Mouse (Mus musculus): ENCODE measurements around the gene Hcn1.

Hcn1 gene

DNA sequence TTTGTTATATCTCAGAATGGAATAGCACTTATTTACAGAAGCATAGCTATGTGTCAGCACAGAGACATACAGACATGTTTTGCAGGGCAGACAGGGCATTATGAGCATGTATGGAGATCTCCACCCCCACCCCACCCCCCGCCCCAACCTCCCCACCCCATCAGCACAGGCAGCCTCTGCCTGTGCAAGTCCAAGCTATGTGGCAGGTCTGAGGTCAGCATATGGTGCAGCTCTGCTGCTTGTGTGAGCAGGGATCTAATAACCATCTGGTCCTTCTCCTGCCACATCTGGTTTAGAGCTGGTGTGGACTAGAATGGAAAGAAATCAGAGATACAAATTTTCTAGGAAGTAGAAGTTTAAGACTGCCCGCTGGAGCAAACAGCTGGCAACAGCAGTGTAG lies 424.4 kb downstream of the Hcn1 start:
- in situ Hi-C loops (cut with MboI, MseI) = loop anchor here (25.0 kb wide), 1 partner anchor 1561 kb away; no protein-coding TSS in a partner anchor

DNA sequence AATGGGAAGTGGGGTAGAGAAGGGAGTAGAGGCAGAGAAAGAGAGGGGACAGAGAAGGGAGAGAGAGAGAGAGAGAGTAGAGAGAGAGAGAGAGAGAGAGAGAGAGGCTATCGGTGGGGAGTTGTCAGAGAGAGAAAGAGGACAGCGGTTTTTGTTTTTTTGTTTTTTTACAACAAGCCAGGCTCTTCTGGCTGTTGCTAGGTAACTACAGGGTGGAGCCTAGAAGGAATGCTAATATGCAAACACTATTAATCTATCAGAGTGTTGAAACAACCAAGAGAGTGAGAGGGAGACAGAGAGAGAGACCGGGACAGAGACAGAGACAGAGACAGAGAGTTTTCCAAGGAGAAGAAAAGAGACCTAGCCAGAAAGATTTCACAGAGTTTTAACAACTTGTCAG lies 425.7 kb downstream of the Hcn1 start:
- in situ Hi-C loops (cut with MboI, MseI) = loop anchor here (25.0 kb wide), 1 partner anchor 1559 kb away; no protein-coding TSS in a partner anchor

DNA sequence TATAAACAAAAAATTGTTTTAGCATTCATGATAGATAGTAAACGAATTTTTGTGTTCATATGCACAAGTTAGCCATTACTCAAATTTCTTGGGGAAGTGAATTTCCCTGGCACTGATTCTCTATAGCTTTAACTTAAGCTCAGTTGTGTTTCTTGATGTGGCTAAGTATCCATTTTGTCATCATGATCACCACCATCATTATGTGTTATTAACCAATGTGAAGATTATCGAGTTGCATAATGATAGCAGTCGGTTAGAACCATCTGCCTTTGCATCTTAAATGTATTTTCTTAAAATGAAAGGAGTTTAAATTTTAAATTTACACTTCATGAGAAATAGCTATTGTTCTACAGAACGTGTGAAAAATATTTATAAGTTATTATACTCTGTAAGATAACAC lies 426.5 kb downstream of the Hcn1 start:
- in situ Hi-C loops (cut with MboI, MseI) = loop anchor here (25.0 kb wide), 1 partner anchor 1559 kb away; no protein-coding TSS in a partner anchor

DNA sequence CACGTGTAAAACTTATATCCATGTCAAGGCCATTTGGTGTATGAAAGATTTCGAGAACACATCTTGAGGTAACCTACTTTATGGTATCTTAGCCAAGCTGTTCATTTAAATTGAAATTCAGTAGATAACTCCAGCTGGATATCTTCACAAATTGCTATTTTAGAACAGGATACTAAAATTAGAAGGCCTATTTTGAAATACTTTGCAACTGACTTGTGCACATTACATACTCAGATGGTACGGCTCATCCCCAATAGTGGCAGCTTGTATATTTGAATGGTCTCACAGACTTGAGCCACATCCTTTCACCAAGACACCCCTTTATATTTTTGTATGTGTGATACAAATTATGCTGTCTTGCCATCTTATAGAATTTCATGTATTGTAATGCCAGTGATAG lies 427.5 kb downstream of the Hcn1 start:
- in situ Hi-C loops (cut with MboI, MseI) = loop anchor here (25.0 kb wide), 1 partner anchor 1558 kb away; no protein-coding TSS in a partner anchor

DNA sequence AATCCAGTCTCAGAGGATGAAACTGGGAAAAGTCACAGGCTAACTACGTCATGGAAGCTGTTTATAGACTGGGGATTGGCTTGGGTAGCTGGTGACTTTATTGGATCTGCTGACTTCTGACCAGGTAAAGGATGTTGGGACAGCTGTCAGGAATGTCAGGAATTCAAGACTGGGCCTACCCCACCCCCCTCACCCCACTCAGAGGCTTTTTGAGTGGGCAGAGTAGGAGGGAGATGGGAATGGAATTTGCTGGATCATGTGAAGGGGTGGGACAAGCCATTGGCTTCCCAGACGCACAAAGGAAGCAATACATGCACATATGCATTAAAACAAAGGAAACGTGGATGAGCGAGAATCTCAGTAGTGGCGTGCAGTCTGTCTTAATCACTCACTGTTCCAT lies 433.5 kb downstream of the Hcn1 start:
- in situ Hi-C loops (cut with MboI, MseI) = loop anchor here (25.0 kb wide), 1 partner anchor 1552 kb away; no protein-coding TSS in a partner anchor
